Mouse (Mus musculus) brain, adult 2 months (tissue): ENCODE measurements at regions not wholly inside any gene's neighbourhood (a gene's known extent, or its start where the extent isn't known, plus 50 kb on each side); places are given as distances from the start of the nearest gene placed in this dataset.
"Not testable (repeated sequence)": the region's sequence is repeated elsewhere in the genome, so short reads cannot be mapped to it uniquely, and the experiment has no call there.

ENCODE experiments used
- DNase-seq: peaks from one replicate; pipeline ENCODE4 v3.0.0; 2011; ENCODE audit warnings: low read depth, low spot score

DNA sequence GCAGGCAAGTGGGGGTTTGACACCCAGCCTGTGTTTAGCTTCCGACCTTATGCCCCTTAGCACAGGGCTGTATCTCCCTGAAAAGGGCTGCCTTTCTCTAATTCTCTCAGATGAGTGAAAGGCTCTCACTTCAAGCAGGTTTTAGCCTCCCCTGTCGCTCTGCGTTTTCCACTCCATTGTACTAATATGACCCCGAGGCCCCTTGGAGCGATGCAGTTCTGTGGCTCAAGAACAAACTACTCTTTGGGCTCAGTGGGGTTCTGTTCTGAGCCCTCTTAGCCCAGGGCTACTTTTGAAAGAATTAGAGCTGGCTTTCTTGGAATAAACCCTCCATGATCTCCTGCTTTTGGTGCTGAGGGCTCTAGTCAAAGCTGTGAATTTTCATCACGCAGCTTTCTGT is 53.4 kb upstream of the Castor2 start:
- no peak for DNase-seq

DNA sequence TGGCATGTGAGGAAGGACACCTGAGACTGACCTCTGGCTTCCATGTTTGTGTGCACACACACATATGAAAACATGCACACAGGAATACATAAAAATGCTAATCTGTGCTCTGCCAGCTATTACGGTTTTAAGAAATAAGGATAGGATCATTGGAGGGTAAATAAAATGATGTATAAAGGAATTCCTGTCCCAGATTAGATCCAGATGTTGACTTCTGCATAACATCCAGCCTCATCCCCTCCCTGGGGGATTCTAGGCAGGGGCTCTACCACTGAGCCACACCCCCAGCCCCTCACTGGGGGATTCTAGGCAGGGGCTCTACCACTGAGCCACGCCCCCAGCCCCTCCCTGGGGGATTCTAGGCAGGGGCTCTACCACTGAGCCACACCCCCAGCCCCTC is 56.6 kb upstream of the Castor2 start:
- not testable (repeated sequence) for DNase-seq

DNA sequence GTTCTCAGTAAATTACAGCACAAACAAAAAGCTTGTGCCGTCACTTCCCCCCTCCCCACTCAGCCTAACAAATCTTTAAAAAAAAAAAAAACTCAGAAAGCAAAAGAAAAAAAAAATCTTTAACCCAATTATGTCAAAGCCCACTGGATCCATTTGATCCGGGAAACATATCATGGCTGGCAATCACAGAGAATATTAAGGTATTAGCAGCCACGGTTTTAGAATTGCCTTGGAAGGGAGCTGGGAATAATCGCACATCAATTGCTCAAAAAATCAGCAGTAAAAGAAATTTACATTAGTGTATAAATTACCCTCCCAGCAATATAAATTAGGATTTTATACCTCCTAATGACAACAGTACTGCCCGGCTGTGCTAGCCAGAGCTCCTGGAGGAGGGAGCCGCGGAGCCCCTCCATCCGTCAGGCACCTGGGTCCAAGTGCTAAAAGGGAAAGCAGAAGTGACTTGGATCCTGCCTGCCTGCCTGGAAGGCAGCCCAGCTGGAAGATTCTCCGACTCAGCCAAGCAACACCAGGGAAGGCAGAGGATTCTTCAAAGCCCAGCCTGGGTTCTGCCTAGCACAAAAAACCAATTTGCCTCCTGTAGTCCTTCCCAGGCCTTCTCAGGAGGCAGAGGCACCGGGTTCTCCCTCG is 72.1 kb upstream of the Castor2 start:
- DNase-seq = peak; percentile 81

DNA sequence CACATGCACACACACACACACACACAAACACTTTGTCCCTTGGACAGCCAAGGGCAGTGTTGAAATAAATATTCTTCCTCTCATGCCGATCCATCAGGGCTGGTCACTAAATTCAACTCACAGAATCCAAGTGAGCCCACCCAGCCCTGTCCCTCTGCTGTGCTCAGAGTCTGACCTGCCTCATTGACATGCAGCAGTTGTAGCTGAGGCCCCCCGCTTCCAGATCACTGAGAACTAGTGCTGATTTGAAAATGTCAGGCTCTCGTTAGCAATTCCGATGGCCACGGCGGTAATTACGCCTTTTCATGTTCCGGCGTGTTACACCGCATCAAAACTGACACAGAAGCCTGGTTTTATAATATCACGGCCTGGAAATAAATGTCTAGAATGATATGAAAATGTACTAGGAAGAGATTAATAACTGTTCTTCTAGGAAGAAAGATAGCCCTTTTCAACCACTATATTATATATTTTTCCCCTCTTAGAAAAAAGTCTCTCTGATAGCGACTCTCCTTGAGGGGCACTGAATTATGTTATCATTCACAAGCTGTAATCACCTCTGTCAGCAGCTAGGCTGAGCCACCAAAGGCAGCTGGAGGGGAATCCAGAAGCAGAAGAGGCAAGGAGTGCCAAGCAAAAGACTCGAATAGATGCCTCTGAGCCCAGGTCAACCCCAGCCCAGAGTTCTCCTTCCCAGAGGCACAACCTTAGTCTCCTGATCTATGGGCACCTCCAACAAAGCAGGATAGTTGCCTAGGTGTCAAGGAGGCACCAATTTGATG is 79.7 kb upstream of the Castor2 start:
- no peak for DNase-seq

DNA sequence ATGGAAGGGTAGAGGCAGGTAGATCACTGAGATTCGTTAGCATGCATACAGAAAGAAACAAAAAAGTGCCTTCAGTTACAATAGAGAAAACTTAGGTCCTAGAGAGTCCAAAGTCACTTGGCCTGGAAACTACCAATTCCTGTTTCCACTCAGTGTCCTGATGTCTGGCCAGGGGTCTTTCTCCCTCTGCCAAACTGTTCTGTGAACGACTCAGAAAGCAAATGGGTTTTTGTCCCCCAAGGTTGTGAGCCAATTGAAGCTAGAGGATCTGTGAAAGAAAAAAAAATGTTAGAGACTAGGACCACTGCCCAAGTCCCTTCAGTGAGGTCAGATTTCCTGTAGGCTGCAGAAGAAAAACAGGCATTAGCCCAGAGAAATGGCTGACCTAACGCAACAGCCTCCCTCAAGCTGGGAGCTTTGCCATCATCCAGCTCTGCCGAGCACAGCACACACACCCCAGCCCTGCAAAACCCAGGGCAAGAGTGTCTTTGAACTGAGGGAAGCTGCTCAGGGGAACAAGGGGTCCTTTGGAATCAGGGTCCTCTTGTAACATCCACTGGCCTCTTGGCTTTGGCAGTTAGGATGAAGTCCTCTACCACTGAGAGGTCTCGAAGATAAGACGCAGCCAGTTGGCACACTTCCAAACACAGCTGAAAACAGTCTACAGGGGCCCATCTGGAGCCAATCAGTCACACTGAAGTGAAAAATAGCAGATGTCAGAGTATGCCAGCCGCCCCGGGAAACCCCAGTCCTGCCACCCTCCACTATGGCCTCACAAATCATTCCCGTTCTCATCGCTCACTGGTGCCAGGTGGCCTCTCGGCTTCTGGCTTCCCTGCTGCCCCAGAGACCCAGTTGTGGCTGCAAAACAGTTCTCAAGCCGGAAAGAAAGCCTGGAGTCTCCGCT is 85.0 kb upstream of the Castor2 start:
- peak; percentile 37 for DNase-seq

DNA sequence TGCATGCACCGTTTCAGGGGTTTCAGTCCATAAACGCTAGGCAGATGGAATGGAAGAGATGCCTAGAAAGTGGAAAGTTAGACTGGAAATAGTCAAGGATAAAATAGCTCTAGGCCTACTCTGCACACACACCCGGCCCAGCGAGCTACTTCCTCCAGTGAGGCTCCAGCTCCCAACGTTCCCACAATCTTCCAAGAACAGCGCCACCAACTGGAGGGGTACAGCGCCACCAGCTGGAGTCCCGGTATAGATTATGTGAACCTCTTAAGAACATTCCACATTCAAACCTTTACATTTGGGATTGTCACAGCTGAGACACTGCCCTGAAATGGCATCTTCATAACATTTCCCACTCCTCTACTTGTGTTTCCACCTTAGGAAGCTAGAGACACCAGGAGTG is 86.3 kb upstream of the Castor2 start:
- no peak for DNase-seq

DNA sequence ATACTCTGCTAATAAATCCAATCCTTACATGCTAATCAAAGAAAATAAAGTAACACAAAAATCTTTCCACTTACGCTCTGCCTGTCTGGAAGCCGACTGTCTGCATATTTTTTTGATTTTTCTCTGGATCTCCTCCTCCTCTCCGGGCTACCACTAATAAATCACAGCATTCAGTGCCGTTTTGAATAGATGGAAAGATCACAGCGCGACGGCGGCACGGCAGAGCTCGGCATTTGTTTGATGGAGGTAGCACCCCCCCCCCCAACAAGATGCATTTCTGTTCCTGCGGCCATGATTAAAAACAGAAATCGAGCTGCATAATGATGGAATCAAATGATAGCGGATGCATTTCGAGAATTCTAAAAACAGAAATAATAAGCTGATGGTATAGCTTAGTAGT is 89.7 kb upstream of the Castor2 start:
- DNase-seq = no peak

DNA sequence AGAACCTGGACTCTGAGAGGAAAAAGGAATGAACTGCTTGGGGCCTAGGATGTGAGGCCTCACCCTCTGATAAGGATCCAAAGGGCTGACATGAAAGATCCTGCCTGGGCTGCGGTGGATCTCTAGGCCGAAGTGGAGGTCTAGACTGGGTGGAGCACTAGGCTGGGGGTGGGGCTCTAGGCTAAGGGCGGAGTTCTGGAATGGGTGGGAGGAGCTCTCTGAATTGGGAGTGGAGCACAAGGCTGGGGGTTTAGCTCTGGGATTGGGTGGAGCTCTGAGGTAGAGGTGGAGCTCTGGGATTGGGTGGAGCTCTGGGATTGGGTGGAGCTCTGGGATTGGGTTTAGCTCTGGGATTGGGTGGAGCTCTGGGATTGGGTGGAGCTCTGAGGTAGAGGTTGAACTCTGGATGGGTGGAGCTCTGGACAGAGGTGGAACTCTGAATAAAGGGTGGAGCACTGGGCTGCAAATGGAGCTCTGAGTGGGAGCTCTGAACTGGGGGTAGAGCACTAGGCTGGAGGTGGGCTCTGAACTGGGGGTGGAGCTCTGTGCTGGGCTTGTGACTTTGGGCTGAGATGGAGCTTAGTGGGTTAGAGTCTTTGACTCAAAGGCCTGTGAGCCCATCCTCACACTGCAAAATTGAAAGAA is 92.3 kb upstream of the Castor2 start:
- DNase-seq = no peak

DNA sequence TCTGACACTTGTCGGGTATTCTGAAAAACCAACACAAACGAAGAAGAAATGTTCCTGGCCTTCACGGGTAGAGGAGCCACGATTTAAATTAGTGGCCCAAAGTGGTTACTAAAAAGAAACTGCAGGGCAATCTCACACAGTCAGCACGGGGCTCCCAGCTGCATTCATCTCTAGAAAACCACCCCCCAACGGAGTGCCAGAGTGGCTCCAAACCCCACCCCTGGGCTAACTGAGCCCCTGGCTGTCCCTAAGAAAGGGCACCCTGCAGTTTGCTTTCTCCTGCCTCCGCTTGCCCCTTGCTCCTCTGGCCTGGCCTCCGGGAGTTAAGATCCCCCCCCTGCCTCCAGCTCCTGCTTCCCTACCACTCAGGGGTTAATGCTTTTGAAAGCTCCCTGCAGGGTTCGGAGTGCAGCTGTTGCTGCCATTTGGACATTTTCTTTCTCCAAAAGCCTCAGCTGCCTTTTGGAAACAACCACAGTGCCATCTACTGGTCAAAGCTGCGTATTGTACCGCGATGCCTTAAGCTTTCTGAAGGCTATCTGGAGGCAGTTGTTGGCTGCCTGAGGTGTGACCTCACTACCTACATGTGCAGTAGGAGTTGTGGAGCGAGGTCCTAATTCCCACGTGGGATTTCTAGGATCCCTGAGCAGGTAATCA is 92.9 kb upstream of the Castor2 start:
- peak; percentile 97 for DNase-seq

DNA sequence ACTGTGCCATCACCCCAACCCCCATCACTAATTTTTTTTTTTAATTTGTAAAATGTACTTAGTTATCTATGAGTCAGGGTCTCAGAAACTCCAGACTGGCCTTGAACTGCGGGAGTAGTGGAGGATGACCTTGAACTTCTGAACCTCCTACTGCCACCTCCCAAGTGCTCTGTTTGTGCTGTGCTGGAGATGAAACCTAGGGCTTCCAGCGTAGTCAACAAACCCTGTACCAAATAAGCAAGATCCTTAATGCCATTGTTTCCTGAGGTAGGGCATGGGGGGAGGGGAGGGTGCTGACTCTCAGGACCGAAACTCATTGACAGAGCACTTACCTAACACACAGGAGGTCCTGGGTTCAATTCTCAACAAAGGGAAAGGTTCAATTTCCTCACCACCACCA is 93.5 kb upstream of the Castor2 start:
- no peak for DNase-seq

DNA sequence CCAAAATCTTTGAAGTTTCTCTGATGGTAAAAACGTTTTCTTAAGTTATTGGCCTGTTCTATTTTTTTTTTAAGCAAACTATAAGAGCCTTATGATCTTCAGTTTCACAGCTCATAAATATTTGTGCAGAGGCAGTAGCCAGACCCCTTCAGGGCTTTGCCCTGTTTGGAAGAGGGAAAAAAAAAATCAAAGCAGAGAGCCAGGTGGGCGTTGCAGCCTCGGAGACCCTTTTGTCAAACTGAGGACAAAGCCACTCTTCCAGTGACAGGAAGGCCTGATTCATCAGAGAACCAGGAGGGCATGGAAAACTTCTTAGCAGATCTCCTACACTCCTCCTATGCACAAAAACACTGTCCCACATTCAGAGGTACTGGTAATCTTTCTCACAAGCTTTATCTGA is 99.4 kb upstream of the Castor2 start:
- DNase-seq = no peak

DNA sequence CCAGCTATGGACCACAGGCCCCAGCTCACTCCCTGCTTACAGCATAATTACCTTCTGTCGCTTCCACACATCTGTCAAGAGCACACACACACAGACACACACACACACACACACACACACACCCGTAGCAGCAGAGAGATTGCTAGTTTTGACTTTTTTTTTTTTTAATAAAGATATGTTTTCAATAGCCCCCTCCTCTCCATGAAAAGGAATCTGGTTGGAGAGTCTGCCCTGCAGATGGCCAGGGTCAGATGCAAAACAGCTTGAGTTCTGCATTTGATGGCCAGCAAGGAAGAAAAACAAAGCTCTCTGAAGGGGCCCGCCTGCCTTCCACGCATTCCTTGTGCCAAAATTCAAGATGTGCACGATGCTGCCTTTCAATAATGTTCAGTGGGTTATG is 99.8 kb upstream of the Castor2 start:
- DNase-seq = peak; percentile 61

DNA sequence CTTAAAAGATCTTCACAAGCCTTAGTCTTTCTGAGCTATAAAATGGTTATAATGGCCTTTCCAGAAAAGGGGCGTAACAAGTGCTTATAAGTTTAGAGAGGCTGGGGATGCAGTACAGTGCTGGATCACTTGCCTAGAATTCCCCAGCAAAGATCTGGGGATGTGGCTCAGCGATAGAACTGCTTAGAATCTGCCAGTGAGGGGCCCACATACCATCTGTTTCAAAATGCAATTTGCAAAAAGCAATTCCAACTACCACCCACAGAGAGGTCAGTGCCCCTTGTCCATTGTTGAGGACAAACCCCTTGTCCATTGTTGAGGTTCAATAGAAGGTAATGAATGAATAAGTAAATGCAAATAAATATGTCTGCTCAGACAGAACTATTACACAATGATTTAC is 107.5 kb upstream of the Castor2 start:
- DNase-seq = no peak

DNA sequence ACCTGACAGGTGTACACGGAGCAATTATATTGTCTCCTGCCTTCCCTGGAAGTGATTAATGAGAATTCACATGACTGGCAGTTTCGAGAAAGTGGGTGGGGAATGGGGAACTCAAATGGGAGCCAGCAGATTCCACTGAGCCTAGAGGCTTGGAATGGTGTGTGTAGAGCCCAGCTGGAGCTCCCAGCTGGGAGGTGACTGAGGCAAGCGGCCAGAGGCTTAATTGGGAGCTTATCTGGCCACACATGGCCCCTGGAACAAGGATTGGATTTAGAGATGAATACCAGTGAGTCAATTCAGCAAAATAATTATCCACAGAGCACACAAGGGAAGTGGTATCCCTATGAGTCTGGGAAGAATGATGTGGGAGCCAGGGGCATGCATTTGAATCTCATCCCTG is 108.0 kb upstream of the Castor2 start:
- peak; percentile 45 for DNase-seq

DNA sequence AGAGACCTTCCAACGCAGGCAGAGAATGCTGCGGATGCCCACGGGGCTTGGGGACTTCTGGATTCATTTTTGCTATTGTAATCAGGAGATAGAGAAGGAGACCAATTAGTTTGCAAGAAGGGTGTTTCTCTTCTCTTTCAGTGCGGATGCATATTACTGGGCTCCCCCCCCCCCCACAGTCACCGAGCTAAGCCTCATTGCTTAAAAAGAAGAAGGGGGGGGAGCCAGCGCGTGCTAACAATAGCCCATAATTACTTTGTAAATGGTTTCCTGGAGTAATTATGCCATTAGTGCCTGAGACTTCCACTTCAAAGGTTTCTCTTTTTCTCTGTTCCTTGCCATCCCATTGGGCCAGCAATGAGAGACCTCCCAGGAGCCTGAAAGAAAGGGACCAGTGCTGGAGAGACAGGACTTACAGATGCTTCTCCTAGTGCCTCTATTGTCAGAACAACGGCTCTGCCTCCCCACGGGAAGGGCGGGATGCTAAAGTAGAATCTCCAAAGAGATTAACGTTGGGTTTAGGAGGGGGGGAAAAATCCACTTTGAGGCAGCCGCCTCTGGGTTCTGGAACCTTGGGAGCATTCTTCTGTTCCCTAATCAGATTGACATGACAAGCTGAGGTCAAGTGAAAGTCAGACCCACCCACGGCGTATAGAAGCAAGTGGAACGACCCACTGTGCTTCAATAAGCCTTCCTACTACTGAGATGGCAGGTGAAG is 116.1 kb upstream of the Castor2 start:
- peak; percentile 49 for DNase-seq

DNA sequence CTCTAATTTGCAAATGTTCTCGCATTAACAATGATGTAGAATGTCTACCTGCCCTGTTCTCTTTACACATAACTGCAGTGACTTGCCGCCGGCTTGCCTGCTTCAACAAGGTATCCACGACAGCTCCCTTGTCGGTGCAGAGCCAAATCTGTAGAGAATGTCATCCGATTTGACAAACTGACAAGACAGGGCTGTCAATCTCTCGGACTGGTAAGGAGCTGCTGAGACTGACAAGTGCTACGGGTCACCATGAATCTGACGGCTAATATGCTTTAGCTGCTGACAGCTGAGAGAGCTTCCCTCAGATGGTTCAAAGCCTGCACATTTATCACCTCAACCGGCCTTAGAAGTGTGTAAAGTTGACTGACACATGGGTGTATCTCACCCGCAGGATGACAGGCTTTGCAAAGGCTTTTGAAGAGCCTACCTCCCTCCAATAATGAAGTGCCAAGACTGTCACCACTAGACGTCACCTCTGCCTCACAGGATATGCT is 129.0 kb upstream of the Castor2 start:
- peak; percentile 5 for DNase-seq

DNA sequence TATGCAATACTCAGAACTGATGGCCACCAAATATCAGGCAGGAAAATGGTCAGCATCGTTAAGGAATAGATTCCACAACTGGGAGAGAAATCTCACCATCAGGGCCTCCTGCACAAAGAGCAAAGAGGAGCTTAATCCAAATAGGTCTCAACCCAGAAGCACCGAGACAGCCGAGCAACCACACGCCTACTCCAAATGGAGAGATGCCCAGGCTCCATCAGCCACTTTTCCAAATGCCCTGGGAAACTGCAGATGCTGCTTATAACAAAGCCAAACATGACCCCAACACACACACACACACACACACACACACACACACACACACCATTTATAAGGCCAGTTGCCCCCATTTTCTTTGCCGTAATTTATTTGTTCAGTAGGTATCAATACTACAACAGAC is 136.2 kb upstream of the Castor2 start:
- peak; percentile 59 for DNase-seq

DNA sequence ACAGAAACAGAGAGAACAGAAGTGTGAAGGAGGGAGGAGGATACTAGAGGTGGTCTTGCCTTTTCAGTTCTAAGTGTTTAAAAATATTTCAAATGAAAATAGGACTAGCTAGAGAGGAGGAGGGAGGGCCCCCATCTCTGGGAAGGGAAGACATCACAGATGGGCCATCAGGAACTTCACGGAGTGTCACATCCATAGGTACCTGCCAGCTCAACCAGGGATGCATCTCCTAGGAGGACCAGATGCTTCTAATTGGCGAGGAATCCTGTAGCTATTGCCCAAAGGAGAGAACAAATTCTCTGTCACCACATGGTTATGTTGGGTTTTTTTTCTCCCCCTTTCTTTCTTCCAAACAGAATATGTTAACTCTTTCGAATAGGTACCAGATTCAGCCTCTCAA is 158.7 kb upstream of the Castor2 start:
- peak; percentile 98 for DNase-seq

DNA sequence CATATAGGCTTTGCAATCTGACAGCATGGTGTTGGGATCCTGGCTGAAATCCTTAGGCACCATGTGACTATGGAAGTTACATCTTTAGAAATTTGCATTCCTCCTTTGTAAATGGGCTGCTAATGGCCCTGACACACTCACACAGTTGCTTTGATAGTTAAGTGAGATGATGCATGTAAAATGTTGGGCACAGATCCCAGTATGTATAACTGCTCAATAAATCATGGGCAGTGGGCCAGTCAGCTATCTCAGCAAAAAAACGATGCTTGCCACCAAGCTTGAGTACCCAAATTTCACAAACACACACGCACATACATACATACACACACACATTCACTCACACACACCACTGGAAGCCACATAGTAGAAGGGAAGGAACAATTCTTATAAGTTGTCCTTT is 159.5 kb upstream of the Castor2 start:
- DNase-seq = peak; percentile 18
